Mouse (Mus musculus): Measurements from ENCODE around the gene 2310061I04Rik.

GRCm38 (mm10) chr17:35900636-35901035 lies 3.4 kb upstream of the 2310061I04Rik start:
- no peak for TF ChIP-seq CTCF (IDR thresholded peaks at IDR 0.05; ENCODE audit: extremely low read depth, insufficient read length, insufficient replicate concordance, low read depth, low read length)
- TF ChIP-seq POLR2A (IDR thresholded peaks at IDR 0.05; ENCODE audit: low read depth, low read length) = no peak

All from small intestine, adult 2 months (tissue).